Mouse (Mus musculus) layer of hippocampus, adult 6 months (tissue): ENCODE results near the gene Alox12. TPM values are rescaled to one million over a fixed set of nuclear protein-coding genes. Genes with fewer than 3 reads are reported as not detected.
A peak's percentile ranks its signal among the peaks of the same experiment; 100 is the strongest.

Source experiments
- long read RNA-seq, 2 experiments: library from polyadenylated mRNA; unstranded; transcript quantifications; one replicate each; pipeline ENCODE4 v2.0.0; 2019 to 2020
- microRNA-seq: library from miRNA; unstranded; fragments of <30 nt; microRNA quantifications from one replicate; pipeline ENCODE4 v1.2.0, GENCODE M21; 2020
- polyA plus RNA-seq: library from polyadenylated mRNA; unstranded; fragments of <200 nt; fragmentation: Nextera tagmentation; gene quantifications from 2 replicates; pipeline ENCODE4 v1.2.3, GENCODE M21; 2021

Gene Alox12
- polyA plus RNA-seq: 0.28 and 0.30 TPM in 2 replicates
- long read RNA-seq, experiment 1, partial matches to known transcripts: 0 of 1 reads
- long read RNA-seq, experiment 1, other reads (novel, unspliced or antisense): 0 of 1 reads
- long read RNA-seq, experiment 2, partial matches to known transcripts: 0 of 3 reads
- long read RNA-seq, experiment 2, other reads (novel, unspliced or antisense): 0 of 3 reads

DNA sequence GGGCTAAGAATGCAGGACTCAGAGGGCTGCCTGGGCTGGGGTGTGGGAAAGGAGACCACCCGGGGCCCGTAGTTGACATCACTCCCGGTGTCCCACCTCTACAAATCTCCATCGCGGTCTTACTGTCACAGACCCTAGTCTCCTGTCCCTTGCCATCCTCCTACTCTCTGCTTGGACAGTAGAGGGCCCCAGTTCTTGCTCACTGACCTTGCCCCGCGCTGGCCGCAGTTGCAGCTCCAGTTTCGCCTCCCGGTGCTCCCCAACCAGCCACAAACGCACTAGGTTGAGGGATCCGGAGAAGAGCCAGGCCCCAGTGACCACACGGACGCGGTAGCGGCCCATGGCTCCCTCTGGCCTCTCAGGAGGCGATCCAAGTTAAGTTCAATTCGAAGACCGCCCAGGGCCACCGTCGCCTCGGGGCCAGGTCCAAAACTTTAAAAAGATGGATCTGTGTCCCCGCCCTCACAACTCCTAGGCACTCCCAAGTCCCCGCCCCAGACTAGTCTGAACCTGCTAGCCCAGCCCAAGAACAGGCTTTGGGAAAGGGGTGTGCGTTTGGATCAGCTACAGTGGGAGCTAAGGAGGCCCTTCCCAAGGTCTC, at the start of gene Alox12:
Gene Alox12 (minus strand): TSS at position 423 of the 601 bp plus-strand sequence.

DNA sequence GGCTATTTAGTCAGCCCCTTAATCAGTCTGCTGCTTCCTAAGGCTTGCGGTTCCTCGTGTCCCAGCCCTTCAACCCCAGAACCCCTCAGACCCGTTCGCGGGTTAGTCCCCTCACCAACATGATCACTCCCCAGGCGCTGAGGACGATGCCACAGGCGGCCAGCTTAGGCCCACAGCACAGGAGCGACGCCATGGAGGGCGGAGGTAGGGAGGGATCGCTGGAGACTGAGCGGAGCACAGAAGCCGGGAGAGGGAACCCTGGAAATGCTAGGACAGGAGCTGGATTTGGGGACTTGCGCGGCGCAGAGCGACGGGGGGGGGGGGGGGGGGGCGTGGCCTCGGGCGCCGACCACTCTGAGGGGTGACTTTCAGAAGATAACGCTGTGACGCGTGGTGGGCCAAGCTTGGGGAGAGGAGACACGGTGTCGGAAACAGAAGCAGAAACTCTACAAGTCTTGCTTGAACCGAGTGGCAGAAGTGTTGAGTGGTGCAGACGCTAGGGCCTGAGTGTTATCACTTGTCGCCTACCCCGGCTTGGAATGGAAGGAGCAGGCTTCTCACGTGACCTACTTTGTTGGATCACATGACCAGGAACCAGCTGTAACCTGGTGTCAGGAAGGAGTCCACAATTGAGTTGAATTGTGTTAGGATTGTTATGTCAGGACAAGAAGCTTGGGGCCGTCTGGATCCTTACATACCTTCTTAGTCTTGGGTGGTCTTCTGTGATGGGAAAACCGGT, 15.4 kb downstream of the Alox12 start, which contains the start of the genes Gm21988 and Rnasek:
Gene Gm21988 (minus strand): TSS at position 290 of the 739 bp plus-strand sequence.
Gene Rnasek (minus strand): TSS at position 302 of the 739 bp plus-strand sequence.

DNA sequence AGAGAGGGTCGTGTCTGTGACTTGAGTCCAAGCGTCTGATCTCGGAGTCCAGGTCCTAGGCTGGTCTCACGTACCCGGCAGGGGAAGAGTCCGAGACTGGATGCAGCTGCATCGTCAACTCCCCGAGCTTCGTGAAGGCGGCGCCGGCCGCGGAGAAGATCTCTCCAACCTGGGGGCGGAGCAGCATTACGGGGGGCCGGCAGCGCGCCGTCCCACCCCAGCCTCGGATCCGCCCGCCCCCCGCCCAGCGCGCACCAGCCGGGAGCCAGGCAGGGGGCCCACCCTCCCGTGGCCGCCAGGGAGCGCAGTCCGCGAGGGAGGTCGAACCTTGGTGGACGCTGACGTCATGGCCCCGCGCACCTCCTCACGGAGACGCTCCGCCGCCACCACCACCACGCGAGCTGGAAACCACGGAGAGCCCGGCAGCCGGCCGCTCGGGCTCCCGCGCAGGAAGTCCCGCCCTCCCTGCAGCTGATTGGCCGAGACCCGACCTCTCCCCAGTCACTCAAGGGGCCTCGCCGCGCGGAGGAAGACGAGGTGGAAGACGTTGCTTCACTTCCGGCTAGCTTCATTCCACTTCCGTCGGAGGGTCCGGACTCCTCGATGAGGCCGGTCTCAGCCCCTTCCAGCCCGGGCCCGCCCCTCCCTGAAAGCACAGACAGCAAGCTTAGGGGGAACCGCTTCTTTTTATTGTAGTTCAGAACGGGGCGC, 17.5 kb downstream of the Alox12 start, which contains the start of gene 0610010K14Rik:
Gene 0610010K14Rik (minus strand): TSS at position 458 of the 711 bp plus-strand sequence.

DNA sequence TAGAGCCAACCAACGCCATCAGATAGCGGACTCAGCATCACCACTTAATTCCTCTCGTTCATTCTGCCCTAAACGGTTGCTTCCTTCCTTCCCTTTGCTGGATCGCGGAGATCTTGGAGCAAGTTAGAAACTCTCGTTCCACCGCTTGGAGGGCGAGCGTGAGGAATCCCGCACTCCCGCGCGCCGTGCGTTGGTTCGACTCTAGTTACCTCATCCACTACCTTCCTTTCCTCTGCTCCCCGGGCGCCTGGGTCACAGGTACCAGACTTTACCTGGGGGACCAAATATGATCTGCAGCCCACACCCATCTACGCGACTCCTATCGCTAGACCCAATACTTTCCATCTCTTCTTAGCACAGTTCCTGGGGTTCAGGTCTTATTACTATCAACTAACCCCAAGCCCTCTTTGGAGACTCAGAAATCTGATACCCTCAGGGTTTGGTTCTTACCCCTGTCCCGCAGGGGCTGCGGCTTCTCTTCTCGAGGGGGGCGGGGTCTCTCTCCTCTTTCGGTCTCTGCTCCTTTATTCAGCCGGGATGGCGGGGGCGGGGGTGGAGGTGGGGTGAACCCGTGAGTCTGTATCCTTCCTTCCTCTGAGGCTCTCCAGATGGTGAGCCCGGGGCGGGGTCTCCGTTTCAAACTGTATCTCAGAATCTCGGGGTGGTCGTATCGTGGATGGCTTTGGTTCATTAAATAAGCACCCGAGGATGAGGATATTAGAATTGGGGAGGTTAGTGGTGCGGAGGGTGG, 25.7 kb downstream of the Alox12 start, which contains the start of gene Bcl6b:
Gene Bcl6b (minus strand): TSS at position 539 of the 751 bp plus-strand sequence.

DNA sequence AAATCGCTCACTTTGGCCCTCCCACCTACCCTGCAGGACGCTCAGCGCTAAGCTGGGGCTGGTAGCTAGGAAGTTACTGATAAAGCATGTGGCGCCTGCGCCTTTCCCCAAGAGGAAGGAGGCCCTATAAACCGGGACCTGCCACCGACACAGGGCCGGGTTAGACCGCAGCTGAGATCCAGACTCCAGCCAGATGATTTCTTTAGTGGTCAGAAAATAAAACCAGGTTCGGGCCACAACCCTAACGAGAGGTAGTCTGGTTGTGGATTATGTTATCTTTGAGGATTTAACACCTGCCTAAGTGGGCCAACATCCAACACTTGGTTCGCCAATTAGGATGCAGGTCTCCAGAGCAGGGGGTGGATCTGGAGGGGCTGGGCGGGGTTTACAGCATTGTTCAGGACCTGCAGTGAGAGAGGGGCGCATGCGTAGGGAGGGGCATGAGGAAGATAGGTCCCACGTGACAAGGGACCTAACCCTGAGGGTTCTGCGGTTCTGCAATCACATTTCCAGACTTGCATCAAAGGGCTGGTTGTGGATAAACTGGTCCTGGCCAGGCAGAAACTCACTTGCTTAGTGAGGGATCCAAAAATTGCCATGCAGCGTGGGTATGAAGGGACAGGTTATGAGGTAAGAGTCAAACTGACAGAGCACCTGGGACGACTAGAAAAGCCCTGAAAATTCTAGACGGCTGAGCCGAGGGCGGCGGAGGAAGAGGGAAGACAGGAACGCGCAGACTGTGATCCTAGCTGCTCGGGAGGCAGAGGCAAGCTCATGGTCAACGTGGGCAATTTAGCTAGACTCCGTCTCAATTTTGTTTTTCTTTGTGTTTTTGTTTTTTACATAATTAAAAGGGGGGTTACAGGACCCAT, 34.2 kb downstream of the Alox12 start, which contains the start of gene Slc16a13:
Gene Slc16a13 (minus strand): TSS at position 334 of the 872 bp plus-strand sequence.

DNA sequence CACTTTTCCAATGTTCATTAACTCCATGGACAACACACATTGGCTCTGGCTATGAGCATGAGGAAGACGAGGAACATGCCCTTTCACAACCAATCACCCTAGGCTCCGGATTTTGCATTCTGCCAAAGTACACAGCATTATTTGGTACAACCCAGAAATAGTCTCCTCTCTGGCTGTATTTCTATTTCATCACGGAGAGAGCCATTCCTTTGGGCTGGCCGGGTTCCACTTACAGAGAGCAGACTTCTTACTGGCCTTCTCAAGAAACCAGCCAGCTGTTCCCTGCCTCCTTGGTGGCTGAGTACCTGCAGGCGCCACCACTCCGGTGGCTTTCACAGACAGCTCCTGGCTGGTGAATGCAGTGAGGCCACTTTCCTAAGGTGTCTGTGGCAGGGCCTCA, 42.7 kb downstream of the Alox12 start, which contains the start of gene Slc16a11:
Gene Slc16a11 (plus strand): TSS at position 330 of the 400 bp plus-strand sequence.

Small RNAs within 50 kb of the gene (microRNA-seq; reads per million reads assigned to microRNA genes)
- 2,093 reads per million, percentile 87 among the genes with 10 or more reads in this experiment for gene Mir195a
- not detected for gene Mir497
- not detected for gene Mir497b

Other genes starting within 250 kb of the Alox12 start
- gene Acadvl, start 239.9 kb downstream of the Alox12 start, polyA plus RNA-seq: 61.5 and 64.6 TPM in 2 replicates
- gene Dlg4, start 238.4 kb downstream of the Alox12 start, polyA plus RNA-seq: 64.5 and 70.1 TPM in 2 replicates
- 0.48 and 2.2 TPM in 2 replicates for gene Asgr1, start 201.3 kb downstream of the Alox12 start, polyA plus RNA-seq
- not detected in 2 replicates for gene Asgr2, start 162.7 kb downstream of the Alox12 start, polyA plus RNA-seq
- gene Mgl2, start 125.0 kb downstream of the Alox12 start, polyA plus RNA-seq: 0.34 and 0.46 TPM in 2 replicates
- 0.34 and 0.69 TPM in 2 replicates for gene Clec10a, start 99.2 kb downstream of the Alox12 start, polyA plus RNA-seq
- 4.8 and 6.3 TPM in 2 replicates for gene Slc16a11, start 42.6 kb downstream of the Alox12 start, polyA plus RNA-seq
- 2.4 and 3.5 TPM in 2 replicates for gene Slc16a13, start 34.3 kb downstream of the Alox12 start, polyA plus RNA-seq
- gene Bcl6b, start 25.6 kb downstream of the Alox12 start, polyA plus RNA-seq: 0.25 and 0.31 TPM in 2 replicates
- 75.4 and 84.9 TPM in 2 replicates for gene 0610010K14Rik, start 17.4 kb downstream of the Alox12 start, polyA plus RNA-seq
- 16.6 and 17.2 TPM in 2 replicates for gene Gm21988, start 15.5 kb downstream of the Alox12 start, polyA plus RNA-seq
- 921 and 941 TPM in 2 replicates for gene Rnasek, start 15.5 kb downstream of the Alox12 start, polyA plus RNA-seq
- 0.25 and 0.55 TPM in 2 replicates for gene Alox12e, start 67.3 kb upstream of the Alox12 start, polyA plus RNA-seq
- not detected in 2 replicates for gene Alox15, start 96.7 kb upstream of the Alox12 start, polyA plus RNA-seq
- gene Pelp1, start 154.7 kb upstream of the Alox12 start, polyA plus RNA-seq: 7.1 and 10.1 TPM in 2 replicates
- 4.8 and 6.1 TPM in 2 replicates for gene Arrb2, start 177.3 kb upstream of the Alox12 start, polyA plus RNA-seq
- 19.1 and 19.8 TPM in 2 replicates for gene Med11, start 196.6 kb upstream of the Alox12 start, polyA plus RNA-seq
- 0.06 and 0.13 TPM in 2 replicates for gene Zmynd15, start 204.1 kb upstream of the Alox12 start, polyA plus RNA-seq
- gene Cxcl16, start 204.6 kb upstream of the Alox12 start, polyA plus RNA-seq: 1.9 and 3.4 TPM in 2 replicates
- 0.62 and 0.80 TPM in 2 replicates for gene Tm4sf5, start 249.9 kb upstream of the Alox12 start, polyA plus RNA-seq